Mouse (Mus musculus) heart, postnatal 0 days (tissue): ENCODE measurements at regions not wholly inside any gene's neighbourhood (a gene's known extent, or its start where the extent isn't known, plus 50 kb on each side); places are given as distances from the start of the nearest gene placed in this dataset.

Experiments
- CTCF ChIP-seq: IDR thresholded peaks from 2 replicates; pipeline ENCODE4 v1.5.1; 2016; ENCODE audit warnings: antibody characterized with exemption, control low read depth, low read depth
- EP300 ChIP-seq: IDR thresholded peaks from 2 replicates; pipeline ENCODE4 v1.6.1; 2016; ENCODE audit warnings: antibody characterized with exemption, low read depth

DNA sequence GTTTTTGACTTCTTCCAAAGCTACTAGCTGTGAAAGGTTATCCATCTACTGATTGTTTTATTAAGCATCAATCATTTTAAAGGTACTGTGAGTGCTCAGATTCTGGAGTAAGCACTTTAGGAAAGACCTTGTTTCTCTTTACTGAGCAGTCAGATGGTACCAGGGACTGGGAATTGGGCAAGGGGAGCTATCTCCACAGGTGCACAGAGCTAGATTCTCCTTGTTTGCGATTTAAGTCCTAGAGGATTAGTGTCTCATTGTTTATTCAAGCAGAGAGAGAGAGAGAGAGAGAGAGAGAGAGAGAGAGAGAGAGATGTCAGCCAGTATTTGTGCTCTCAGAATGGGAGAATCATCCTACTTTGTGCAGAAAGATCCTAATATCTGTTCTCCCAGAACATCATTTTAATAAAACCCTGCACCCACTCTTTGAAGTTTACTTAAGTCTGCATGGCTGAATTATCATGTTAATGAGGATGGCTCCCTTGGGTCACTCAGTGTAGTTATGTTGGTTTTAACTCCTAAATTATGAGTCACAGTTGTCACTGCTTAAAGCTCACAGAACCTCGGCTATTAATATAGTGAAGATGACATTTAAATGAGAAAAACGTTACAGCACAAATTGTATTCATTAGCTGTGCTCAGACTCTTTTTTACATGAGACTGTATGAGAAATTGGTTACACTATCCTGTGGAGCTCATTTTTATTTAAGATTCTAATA is 171.7 kb downstream of the Plppr4 start:
- TF ChIP-seq CTCF = no peak
- no peak for TF ChIP-seq EP300
